1 mouse cellular context compared by ENCODE assay signal in the genomic region with DNA sequence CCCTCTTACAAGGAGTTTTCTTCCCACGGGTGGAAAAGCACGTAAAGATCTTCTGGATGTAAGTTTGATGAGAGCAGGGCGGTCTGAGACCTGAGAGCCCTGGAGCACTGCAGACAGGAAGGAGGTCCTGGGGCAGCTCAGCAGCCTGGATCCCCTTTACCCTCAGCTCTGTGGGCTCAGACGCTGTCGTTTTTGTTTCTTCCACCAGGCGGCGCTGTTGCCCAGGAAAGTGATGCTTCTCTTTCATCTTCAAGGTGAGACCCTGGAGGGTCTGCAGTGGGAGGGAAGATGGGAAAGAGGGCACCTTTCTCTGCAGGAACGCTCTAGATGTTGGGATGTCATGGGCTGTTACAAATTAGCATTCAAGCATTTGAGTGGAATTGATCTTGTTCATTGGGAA.
TF ChIP-seq lines count a peak whose summit lies in the region.

No protein-coding gene starts in this region.

TF ChIP-seq in MEL, 35 proteins besides CTCF, POLR2A, EP300 and RAD21:
- 0 out of 2 replicates have a peak, but pooled peaks have one; percentile 12 for TF ChIP-seq SMC3 (IDR thresholded peaks at IDR 0.05; ENCODE audit: low read depth, low read length)
